Mouse (Mus musculus): ENCODE data around the gene Tspo.

GRCm38 (mm10) chr15:83528892-83529291, 34.5 kb upstream of the Tspo start:
- TF ChIP-seq CTCF (IDR thresholded peaks at IDR 0.05; ENCODE audit: insufficient read depth, low read depth, low read length) (no peak), POLR2A (IDR thresholded peaks at IDR 0.05; ENCODE audit: insufficient read depth, low read depth, low read length) (no peak)
